Mouse (Mus musculus): ENCODE measurements around the gene Pde4b.

- no peak for TF ChIP-seq CTCF (IDR thresholded peaks at IDR 0.05; ENCODE audit: extremely low read depth, insufficient read depth, insufficient read length, insufficient replicate concordance)
- TF ChIP-seq POLR2A (IDR thresholded peaks at IDR 0.05; ENCODE audit: low read depth, low read length) = no peak
Observed at GRCm38 (mm10) chr4:102177258-102177657, 89.9 kb downstream of the Pde4b start.

Data from spleen, adult 2 months (tissue).